Mouse (Mus musculus) heart, embryonic 15.5 days (tissue): Measurements from ENCODE around the gene Ubr3. TPM values are rescaled to one million over a fixed set of nuclear protein-coding genes. Genes with fewer than 3 reads are reported as not detected.
"Not testable (repeated sequence)": the region's sequence is repeated elsewhere in the genome, so short reads cannot be mapped to it uniquely, and the experiment has no call there.

ENCODE experiments used
- ATAC-seq: fragments of 200-750 bp; cut with Nextera tagmentation; replicated peaks from 2 replicates; pipeline ENCODE4 v1.8.0; 2017; ENCODE audit warnings: low read depth, moderate TSS enrichment; ENCODE audit not compliant: insufficient number of reproducible peaks, insufficient read depth, low FRiP score
- H3K27ac ChIP-seq: fragments of 300-500 bp; sonication (generic); 2 replicates; pipeline ENCODE4 v1.5.1; 2015; ENCODE audit warnings: mild to moderate bottlenecking, inconsistent platforms
- H3K27me3 ChIP-seq: fragments of 300-500 bp; sonication (generic); 2 replicates; pipeline ENCODE4 v1.6.1; 2015; ENCODE audit warnings: inconsistent platforms
- H3K36me3 ChIP-seq: fragments of 300-500 bp; sonication (generic); 2 replicates; pipeline ENCODE4 v1.6.1; 2015; ENCODE audit warnings: mild to moderate bottlenecking, inconsistent platforms
- H3K4me1 ChIP-seq: fragments of 300-500 bp; sonication (generic); replicated peaks from 2 replicates; pipeline ENCODE4 v1.6.1; 2015; ENCODE audit warnings: inconsistent platforms
- H3K4me2 ChIP-seq: fragments of 300-500 bp; sonication (generic); 2 replicates; pipeline ENCODE4 v1.6.1; 2015; ENCODE audit warnings: inconsistent platforms, mild to moderate bottlenecking, moderate library complexity
- H3K4me3 ChIP-seq: fragments of 300-500 bp; sonication (generic); 2 replicates; pipeline ENCODE4 v1.5.1; 2015; ENCODE audit warnings: mild to moderate bottlenecking, inconsistent platforms
- H3K9ac ChIP-seq: fragments of 300-500 bp; sonication (generic); 2 replicates; pipeline ENCODE4 v1.6.1; 2015; ENCODE audit warnings: mild to moderate bottlenecking, inconsistent platforms
- H3K9me3 ChIP-seq: fragments of 300-500 bp; sonication (generic); replicated peaks from 2 replicates; pipeline ENCODE4 v1.6.1; 2016; ENCODE audit warnings: inconsistent platforms
- WGBS: fragments of 180-500 bp; shearing (Covaris S2); methylation state at CpG from one replicate; pipeline ENCODE4 v1.1.7; 2015; ENCODE audit warnings: mixed read lengths; 5-methylcytosine and 5-hydroxymethylcytosine counted together
- polyA plus RNA-seq: library from polyadenylated mRNA; unstranded; fragments of >200 nt; fragmentation: Nextera tagmentation; extraction: Ambion mirVana; gene quantifications from 2 replicates; pipeline ENCODE4 v1.2.1, GENCODE M21; 2015

Ubr3 gene
- polyA plus RNA-seq, 1 experiment from 2014 or later, result 9.1 TPM

DNA sequence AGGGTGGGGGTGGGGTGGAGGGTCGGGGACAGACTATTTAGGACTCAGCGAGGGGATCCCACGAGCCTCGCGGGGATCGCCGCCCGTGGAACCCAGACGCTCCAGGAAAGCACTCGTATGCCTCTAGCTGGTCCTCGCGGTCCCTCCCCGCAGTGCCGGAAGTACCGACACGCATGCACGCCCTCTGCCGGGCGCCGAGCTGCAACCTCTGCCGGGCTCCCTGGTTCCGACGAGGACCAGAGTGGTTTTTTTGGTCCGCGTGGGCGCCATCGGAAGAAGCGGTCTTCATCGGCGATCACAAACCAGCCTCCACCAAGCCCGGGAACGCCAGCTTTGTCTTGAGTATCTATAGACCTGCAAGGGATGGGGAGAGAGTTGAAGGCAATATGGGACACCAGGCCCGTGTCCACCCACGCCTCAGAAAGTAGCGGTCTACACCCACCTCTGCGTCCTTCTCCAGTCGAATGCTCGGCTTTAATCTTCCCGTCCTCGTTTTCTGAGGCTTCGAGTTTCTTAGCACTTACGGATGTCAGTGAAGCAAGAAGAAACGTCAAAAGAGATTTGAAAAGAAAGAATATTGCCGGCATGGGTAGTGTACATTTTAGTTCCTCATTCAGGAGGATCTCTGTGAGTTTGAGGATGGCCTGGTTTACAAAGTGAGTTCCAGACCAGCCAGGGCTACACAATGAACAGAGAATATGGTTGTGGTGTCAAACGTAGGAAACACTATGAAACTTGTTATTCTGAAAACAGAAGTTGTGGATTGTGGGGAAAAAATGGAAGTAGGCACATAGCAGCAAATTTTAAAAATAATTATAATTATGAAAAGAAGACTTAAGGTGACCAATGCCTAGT is 11.4 kb upstream of the Ubr3 start, which contains the start of gene Mettl5:
Mettl5 (minus strand) TSS at position 165 of the 855 bp plus-strand sequence.
- peak; percentile 93 for ATAC-seq
- H3K4me3 ChIP-seq, result peak within 1 kb of the TSS; percentile 73
- no peaks in the 10 kb centered on the region for H3K36me3 ChIP-seq
- H3K27me3 ChIP-seq, result no peaks in the 10 kb centered on the region
- peak within 1 kb of the TSS; percentile 64 for H3K27ac ChIP-seq
- WGBS, result 1% methylated on average over 45 of the region's 45 CpGs
- peak within 1 kb of the TSS; percentile 65 for H3K4me2 ChIP-seq
- H3K9ac ChIP-seq, result peak within 1 kb of the TSS; percentile 73
- H3K4me1 ChIP-seq, result peaks cover 9% of the 10 kb centered on the region; the same call in 1 of the 2 replicates
- H3K9me3 ChIP-seq, result no peaks in the 10 kb centered on the region

DNA sequence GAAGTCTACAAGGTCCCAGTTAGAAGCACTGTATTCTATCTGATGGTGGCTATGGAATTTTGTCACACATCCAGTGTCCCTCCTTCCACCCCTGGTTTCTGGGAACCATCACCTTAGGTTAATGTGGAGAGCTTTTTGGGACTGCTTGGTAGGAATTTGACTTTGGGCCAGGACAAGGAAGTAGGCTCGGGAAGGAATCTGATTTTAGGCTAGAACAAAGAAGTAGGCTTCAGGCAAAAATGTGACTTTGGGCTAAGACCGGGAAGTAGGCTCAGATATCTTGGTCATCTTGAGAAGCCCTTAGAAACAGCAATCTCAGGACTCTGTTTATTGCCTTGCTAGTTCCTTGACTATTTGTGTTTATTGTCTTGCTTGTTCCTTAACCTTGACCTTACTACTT is 8.1 kb upstream of the Ubr3 start:
- 64% methylated on average over 2 of the region's 2 CpGs for WGBS
- ATAC-seq, result no peak
- Histone ChIP-seq H3K4me1 (peaks cover 9% of the 10 kb centered on the region; the same call in 1 of the 2 replicates), H3K9me3 (no peaks in the 10 kb centered on the region), H3K36me3 (no peaks in the 10 kb centered on the region), H3K27ac (no peak overlapping the region), H3K4me3 (no peak overlapping the region), H3K9ac (no peak overlapping the region), H3K27me3 (no peaks in the 10 kb centered on the region), H3K4me2 (no peak overlapping the region)

DNA sequence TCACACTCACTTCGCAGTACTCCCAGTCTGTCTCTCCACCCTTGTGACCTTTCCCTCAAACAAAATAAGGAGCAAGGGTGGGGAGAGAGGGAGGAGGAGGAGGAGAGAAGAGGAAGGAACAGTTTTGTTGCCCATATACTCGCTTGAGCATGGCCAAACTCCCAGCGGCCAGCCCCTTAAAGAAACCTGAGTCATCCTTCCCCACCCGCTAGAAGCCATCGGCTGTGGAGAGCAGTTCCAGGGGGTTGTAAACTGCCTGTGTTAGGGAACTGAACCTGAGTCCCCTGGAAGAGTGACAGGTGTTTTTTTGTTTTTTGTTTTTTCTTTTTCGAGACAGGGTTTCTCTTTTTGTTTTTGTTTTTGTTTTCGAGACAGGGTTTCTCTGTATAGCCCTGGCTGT is 6.2 kb upstream of the Ubr3 start:
- no peaks in the 10 kb centered on the region for H3K4me1 ChIP-seq
- 60% methylated on average over 7 of the region's 7 CpGs for WGBS

DNA sequence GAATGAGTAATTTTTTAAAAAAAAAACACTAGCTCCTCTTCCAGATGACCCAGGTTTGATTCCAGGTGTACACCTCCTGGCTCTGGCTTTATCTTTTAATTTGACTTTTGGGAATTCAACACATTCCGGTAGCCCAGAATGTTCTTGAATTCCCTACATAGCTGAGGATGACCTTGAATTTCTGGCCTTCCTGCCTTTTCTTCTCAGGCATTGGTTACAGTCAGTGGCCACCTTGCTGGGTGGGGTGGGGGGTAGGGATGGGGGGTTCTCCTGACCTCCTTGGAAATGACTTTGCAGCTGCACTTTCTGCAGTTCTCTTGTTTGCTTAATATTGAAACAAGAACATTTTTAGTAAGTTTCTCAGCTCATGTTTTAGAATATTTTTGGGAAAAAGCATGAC is 3.9 kb upstream of the Ubr3 start:
- no peak overlapping the region for H3K4me2 ChIP-seq
- no peaks in the 10 kb centered on the region for H3K4me1 ChIP-seq
- H3K27me3 ChIP-seq, result no peaks in the 10 kb centered on the region
- no peak overlapping the region for H3K4me3 ChIP-seq
- no peaks in the 10 kb centered on the region for H3K36me3 ChIP-seq
- H3K9ac ChIP-seq, result no peak overlapping the region
- ATAC-seq, result no peak
- no peak overlapping the region for H3K27ac ChIP-seq
- WGBS, result 59% methylated on average over 1 of the region's 1 CpGs
- no peaks in the 10 kb centered on the region for H3K9me3 ChIP-seq

More for the DNA sequence above, 6.2 kb upstream of the Ubr3 start:
- no peak for ATAC-seq
- no peaks in the 10 kb centered on the region for H3K36me3 ChIP-seq
- H3K27me3 ChIP-seq, result no peaks in the 10 kb centered on the region
- no peak overlapping the region for H3K27ac ChIP-seq
- no peak overlapping the region for H3K4me3 ChIP-seq
- H3K9ac ChIP-seq, result no peak overlapping the region
- no peak overlapping the region for H3K4me2 ChIP-seq
- no peaks in the 10 kb centered on the region for H3K9me3 ChIP-seq

DNA sequence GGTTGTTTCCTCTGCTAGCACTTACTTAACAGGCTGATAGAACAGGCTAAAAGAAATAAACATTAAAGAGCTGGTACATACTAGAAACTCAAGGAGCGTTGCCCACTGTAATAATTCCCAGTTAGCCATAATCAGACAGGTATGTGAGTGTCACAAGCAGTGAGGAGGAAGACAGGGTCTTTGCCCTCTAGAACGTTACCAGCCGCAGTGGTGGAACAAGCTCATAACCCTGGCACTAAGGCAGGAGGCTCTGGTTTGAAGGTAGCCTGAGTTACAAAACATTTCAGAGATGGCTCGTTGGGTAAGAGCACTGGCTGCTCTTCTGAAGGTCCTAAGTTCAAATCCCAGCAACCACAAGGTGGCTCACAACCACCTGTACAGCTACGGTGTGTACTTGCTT is 3.2 kb upstream of the Ubr3 start:
- H3K27me3 ChIP-seq, result no peaks in the 10 kb centered on the region
- WGBS, result 69% methylated on average over 5 of the region's 5 CpGs
- no peak overlapping the region for H3K4me3 ChIP-seq
- H3K4me2 ChIP-seq, result no peak overlapping the region
- H3K4me1 ChIP-seq, result peaks cover 4% of the 10 kb centered on the region
- H3K27ac ChIP-seq, result no peak overlapping the region
- no peak for ATAC-seq
- H3K36me3 ChIP-seq, result no peaks in the 10 kb centered on the region
- no peaks in the 10 kb centered on the region for H3K9me3 ChIP-seq
- H3K9ac ChIP-seq, result no peak overlapping the region

DNA sequence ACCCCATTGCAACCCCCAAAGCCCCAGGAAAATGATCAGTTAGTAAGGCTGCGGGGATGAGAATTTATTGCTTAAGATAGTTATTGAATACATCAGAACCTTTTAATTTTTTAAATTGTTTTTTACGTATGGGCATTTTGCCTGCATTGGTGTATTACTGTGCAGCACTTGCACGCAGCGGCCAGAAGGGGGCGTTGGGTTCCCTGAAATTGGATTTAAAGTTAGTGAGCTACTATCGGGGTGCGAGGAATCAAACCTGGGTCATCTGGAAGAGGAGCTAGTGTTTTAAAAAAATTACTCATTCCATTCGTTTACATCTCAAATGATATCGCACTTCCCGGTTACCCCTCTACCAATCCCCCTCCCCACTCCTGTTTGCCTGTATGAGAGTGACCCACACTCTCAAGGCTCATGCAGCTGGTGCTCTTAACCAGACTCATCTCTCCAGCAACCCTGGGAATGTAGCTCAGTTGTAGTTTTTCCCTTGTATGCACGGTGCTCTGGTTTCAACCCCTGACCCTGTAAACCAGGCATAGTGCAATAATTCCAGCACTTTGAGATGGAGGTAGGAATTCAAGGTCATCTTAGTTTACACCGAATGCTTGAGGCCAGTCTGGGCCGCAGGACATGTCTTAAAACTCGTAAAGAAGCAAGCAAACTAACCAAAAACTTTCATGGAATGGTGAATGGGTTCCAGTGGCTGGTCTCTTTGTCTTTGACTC is 1.4 kb upstream of the Ubr3 start:
- no peak overlapping the region for H3K27ac ChIP-seq
- no peaks in the 10 kb centered on the region for H3K9me3 ChIP-seq
- peaks cover 12% of the 10 kb centered on the region for H3K4me1 ChIP-seq
- no peaks in the 10 kb centered on the region for H3K27me3 ChIP-seq
- H3K36me3 ChIP-seq, result no peaks in the 10 kb centered on the region
- no peak for ATAC-seq
- H3K4me3 ChIP-seq, result no peak overlapping the region
- no peak overlapping the region for H3K9ac ChIP-seq
- H3K4me2 ChIP-seq, result no peak overlapping the region
- WGBS, result 59% methylated on average over 14 of the region's 14 CpGs

DNA sequence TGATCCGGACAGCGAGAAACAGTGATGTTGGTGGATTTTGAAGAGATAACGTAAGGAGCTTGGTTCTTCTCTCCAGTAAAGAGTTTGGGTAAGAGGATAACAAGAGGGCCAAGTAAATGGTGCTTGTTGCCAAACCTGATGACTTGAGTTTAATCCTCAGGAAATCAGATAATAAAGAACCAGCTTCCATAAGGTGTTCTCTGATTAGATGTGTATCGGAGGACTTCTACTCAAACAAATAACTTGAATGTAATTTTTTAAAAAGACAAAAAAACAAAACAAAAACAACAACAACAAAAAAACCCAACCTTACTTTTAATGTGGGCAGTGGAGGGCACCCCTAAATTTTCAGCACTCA is 843 bp upstream of the Ubr3 start:
- 94% methylated on average over 4 of the region's 4 CpGs for WGBS
- Histone ChIP-seq H3K36me3 (no peaks in the 10 kb centered on the region), H3K4me2 (no peak overlapping the region), H3K4me3 (no peak overlapping the region), H3K4me1 (peaks cover 12% of the 10 kb centered on the region), H3K9me3 (no peaks in the 10 kb centered on the region), H3K9ac (no peak overlapping the region), H3K27ac (no peak overlapping the region), H3K27me3 (no peaks in the 10 kb centered on the region)
- no peak for ATAC-seq

DNA sequence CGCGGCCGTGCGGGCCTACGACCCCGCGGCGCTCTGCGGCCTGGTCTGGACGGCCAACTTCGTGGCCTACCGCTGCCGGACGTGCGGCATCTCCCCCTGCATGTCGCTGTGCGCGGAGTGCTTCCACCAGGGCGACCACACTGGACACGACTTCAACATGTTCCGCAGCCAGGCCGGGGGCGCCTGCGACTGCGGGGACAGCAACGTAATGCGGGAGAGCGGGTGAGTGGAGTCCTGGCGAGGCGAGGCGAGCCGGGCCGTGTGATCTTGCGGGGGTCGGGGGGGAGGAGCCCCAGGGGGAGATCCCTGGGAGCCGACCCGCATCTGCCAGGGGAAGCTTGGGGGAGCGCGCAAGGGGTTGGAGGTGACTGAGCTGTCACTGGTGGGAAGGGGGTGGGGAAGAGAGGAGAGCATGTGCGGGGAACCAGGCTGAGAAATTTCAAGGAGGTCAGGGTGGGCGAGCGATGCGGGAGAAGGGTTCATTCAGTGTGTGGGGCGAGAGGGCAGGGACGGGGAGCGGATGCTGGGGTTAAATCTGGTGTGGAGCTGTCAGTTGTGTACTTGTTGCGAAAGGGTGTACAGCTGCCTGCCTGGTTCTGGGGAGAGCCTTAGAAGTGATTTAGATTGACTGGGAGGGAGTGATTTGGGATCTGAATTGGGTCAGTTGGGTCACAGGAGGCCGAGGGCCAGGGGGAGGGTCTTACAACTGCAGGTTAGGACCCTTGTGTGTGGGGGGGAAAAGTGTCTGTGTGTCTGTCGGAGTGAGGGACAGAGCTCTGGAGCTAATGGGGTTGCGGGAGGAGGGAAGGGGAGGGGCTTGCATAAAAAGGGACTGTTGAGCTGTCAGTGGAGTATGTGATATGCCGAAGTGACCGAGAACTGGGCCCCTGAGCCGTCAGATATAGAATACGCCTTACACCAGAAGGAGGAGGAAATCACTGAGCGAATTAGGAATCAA is 851 bp downstream of the Ubr3 start:
- peak overlapping the region; percentile 96 for H3K27ac ChIP-seq
- H3K36me3 ChIP-seq, result no peaks in the 10 kb centered on the region
- peaks cover 12% of the 10 kb centered on the region for H3K4me1 ChIP-seq
- peak; percentile 73 for ATAC-seq
- H3K4me2 ChIP-seq, result peak overlapping the region; percentile 85
- no peaks in the 10 kb centered on the region for H3K27me3 ChIP-seq
- H3K9ac ChIP-seq, result peak overlapping the region; percentile 100
- peak overlapping the region; percentile 97 for H3K4me3 ChIP-seq
- under 1% methylated on average over 55 of the region's 55 CpGs for WGBS
- no peaks in the 10 kb centered on the region for H3K9me3 ChIP-seq

DNA sequence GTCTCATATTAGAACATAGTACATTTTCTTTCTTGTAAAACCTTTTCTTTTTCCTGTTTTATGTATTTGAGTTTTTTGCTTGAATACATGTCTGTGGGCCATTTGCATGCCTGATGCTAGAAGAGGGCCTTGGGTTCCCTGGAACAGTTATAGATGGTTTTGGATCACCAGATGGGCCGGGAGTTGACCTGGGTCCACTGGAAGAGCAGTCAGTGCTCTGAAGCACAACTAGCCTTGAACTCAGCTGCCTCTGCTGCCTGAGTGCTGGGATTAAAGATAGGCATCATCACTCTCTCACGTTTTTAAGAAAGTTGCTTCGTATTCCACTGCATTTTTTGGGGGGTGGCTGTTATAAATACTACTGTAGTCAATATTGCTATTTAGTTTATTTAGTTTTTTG is 6.5 kb downstream of the Ubr3 start:
- peaks cover 12% of the 10 kb centered on the region for H3K4me1 ChIP-seq
- no peak overlapping the region for H3K4me2 ChIP-seq
- no peaks in the 10 kb centered on the region for H3K27me3 ChIP-seq
- H3K4me3 ChIP-seq, result no peak overlapping the region
- no peak overlapping the region for H3K9ac ChIP-seq
- no peak overlapping the region for H3K27ac ChIP-seq
- WGBS, result 90% methylated on average over 3 of the region's 3 CpGs
- H3K36me3 ChIP-seq, result no peaks in the 10 kb centered on the region; the same call in 1 of the 2 replicates
- ATAC-seq, result no peak
- no peaks in the 10 kb centered on the region for H3K9me3 ChIP-seq

DNA sequence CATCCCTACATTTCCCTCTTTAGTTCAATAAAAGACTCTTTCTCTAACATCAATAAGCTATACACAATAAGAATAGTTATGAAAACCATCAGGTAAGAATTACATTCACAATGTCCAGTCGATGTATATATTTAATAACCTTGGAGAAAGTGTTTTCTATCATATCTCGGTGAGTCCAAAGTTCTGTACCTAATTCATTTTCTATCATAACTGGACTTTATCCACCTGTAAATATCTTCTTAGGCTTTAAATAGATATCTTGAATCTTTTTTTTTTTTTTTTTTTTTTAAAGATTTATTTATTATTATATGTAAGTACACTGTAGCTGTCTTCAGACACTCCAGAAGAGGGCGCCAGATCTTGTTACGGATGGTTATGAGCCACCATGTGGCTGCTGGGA is 10.3 kb downstream of the Ubr3 start:
- not testable (repeated sequence) for H3K27me3 ChIP-seq, H3K4me3 ChIP-seq, H3K4me1 ChIP-seq, H3K9me3 ChIP-seq, H3K4me2 ChIP-seq, H3K27ac ChIP-seq, H3K36me3 ChIP-seq, ATAC-seq, H3K9ac ChIP-seq
- WGBS, result 88% methylated on average over 4 of the region's 4 CpGs

DNA sequence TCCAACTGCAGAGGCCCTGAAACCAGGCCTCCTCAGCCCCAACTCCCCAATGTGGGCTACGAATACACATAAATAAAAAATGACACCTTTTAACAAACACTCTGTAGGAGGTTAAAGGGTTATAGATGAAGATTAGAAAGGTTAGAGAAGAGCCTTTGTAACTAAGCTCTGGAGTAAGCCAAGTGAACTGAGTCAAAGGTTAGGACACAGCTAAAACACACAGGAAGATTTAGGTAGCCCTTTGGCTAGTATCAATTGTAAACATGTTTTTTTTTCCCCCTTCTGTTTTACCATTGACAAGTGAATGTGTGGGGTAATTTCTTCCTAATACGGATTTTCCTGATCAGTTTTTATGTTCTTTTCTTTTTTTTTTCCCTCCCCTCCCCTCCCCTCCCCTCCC is 15.8 kb downstream of the Ubr3 start:
- H3K36me3 ChIP-seq, result peaks cover 14% of the 10 kb centered on the region
- WGBS, result 72% methylated on average over 2 of the region's 2 CpGs
- no peak overlapping the region for H3K9ac ChIP-seq
- no peak overlapping the region for H3K4me2 ChIP-seq
- H3K9me3 ChIP-seq, result no peaks in the 10 kb centered on the region
- no peak overlapping the region for H3K4me3 ChIP-seq
- no peak for ATAC-seq
- H3K27ac ChIP-seq, result no peak overlapping the region
- no peaks in the 10 kb centered on the region for H3K27me3 ChIP-seq
- no peaks in the 10 kb centered on the region for H3K4me1 ChIP-seq
